Mouse (Mus musculus): ENCODE results near the gene Ube2dnl1. TPM values are rescaled to one million over a fixed set of nuclear protein-coding genes. Genes with fewer than 3 reads are reported as not detected.

Ube2dnl1 gene
- polyA plus RNA-seq (2012; rRNA removed), result not detected in 2 replicates

GRCm38 (mm10) chrX:114904712-114905111 is at the start of gene Ube2dnl1:
Gene Ube2dnl1 (plus strand): TSS chrX:114905012.

GRCm38 (mm10) chrX:114907282-114907681 is 2.5 kb downstream of the Ube2dnl1 start, which contains the start of gene Ube2dnl2:
Gene Ube2dnl2 (plus strand): TSS chrX:114907582.

Other genes starting within 250 kb of the Ube2dnl1 start
- not detected in 2 replicates for gene Ube2dnl2, start 2.6 kb downstream of the Ube2dnl1 start, polyA plus RNA-seq (2012; rRNA removed)